Mouse (Mus musculus): ENCODE results near the gene Atp8a1. TPM values are rescaled to one million over a fixed set of nuclear protein-coding genes. Genes with fewer than 3 reads are reported as not detected.

The Atp8a1 gene
- polyA plus RNA-seq, 1 experiment from 2014 or later = 26.9 TPM

DNA sequence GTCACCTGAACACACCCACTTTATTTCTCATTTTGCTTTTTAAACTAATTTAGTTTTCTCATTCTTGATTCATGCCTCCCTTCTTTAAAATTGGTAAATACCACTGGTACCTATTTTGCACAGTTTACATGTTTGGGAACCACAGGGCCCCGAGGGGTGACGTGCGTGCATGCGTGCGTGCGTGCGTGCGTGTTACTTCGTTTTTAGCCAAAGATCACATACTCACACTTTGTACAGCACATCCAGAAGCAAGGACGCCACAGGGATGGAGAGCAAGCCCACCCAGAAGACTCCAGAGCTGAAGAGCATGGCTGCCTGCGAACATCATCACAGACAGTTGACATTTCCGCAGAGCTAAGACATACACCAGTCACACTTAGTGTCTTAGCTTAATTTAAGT is 216.0 kb downstream of the Atp8a1 start:
- DNase-seq (ENCODE audit: low spot score) = no peak
- WGBS = 94% methylated on average over 12 of the region's 12 CpGs
- H3K27me3 ChIP-seq (ENCODE audit: control insufficient read depth, insufficient read depth, low read length) = no peaks in the 10 kb centered on the region

DNA sequence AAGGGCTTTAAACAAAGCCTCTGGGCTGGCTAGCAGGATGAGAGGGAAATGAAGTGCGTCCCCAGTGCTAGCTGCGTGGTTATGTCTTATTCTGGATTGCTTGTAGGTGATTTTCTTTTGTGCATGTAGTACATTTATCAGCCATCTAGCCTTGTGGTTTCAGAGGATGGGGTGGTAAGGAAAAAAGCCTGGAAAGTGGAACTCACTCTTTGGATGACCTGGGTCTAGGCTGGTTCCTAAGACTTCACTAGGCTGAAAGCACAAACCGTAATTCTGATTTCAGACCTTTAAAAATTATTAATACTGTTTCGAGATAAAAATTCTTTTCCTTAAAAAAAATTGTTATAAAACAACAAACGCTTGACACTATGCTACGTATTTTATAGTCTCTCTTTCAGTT is 217.4 kb downstream of the Atp8a1 start:
- ATAC-seq (ENCODE audit: insufficient read depth, low FRiP score, low TSS enrichment) (no peak), DNase-seq (ENCODE audit: low spot score) (no peak)
- WGBS = 81% methylated on average over 6 of the region's 6 CpGs
- H3K27me3 ChIP-seq (ENCODE audit: control insufficient read depth, insufficient read depth, low read length) = no peaks in the 10 kb centered on the region
- no peak overlapping the region for H3K9ac ChIP-seq (ENCODE audit: low read length)
- no peak overlapping the region for H3K4me2 ChIP-seq (ENCODE audit: low read depth)
- peaks cover 13% of the 10 kb centered on the region for H3K4me1 ChIP-seq (ENCODE audit: control insufficient read depth, insufficient read depth, low read length)
- no peak overlapping the region for H3K4me3 ChIP-seq (ENCODE audit: low read depth, low read length)
- no peak overlapping the region for H3K27ac ChIP-seq (ENCODE audit: low read depth, low read length)
- no peaks in the 10 kb centered on the region for H3K9me3 ChIP-seq (ENCODE audit: control insufficient read depth, low read length)
- H3K36me3 ChIP-seq (ENCODE audit: control insufficient read depth, insufficient read depth, low read length) = no peaks in the 10 kb centered on the region

More for the DNA sequence above, 216.0 kb downstream of the Atp8a1 start:
- H3K9ac ChIP-seq (ENCODE audit: low read length) = no peak overlapping the region
- no peak overlapping the region for H3K4me3 ChIP-seq (ENCODE audit: low read depth, low read length)
- no peaks in the 10 kb centered on the region for H3K9me3 ChIP-seq (ENCODE audit: control insufficient read depth, low read length)
- H3K27ac ChIP-seq (ENCODE audit: low read depth, low read length) = no peak overlapping the region
- no peaks in the 10 kb centered on the region for H3K36me3 ChIP-seq (ENCODE audit: control insufficient read depth, insufficient read depth, low read length)
- H3K4me1 ChIP-seq (ENCODE audit: control insufficient read depth, insufficient read depth, low read length) = peaks cover 13% of the 10 kb centered on the region
- no peak for ATAC-seq (ENCODE audit: insufficient read depth, low FRiP score, low TSS enrichment)
- no peak overlapping the region for H3K4me2 ChIP-seq (ENCODE audit: low read depth)

DNA sequence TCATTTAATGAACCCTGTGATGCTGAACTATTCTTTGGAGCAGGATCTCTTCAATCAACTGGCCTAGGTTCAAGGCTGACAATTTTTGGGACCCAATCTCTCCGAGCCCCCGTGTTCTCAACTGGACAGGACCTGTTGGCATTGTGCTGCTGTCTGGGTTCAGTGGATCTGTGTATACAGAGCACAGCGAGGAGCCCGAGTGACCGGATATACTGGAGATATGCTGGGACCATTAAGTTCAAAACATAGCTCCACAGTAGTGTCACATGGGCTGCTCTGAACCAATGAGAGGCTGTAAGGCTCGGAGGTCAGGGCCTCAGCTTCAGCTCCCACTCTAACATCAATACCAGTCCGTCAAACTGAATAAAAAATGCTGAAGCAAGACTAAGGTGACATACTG is 217.8 kb downstream of the Atp8a1 start:
- 74% methylated on average over 7 of the region's 7 CpGs for WGBS
- Histone ChIP-seq H3K4me3 (ENCODE audit: low read depth, low read length) (no peak overlapping the region), H3K4me2 (ENCODE audit: low read depth) (no peak overlapping the region), H3K36me3 (ENCODE audit: control insufficient read depth, insufficient read depth, low read length) (no peaks in the 10 kb centered on the region), H3K9me3 (ENCODE audit: control insufficient read depth, low read length) (no peaks in the 10 kb centered on the region), H3K27ac (ENCODE audit: low read depth, low read length) (no peak overlapping the region), H3K9ac (ENCODE audit: low read length) (no peak overlapping the region), H3K27me3 (ENCODE audit: control insufficient read depth, insufficient read depth, low read length) (no peaks in the 10 kb centered on the region), H3K4me1 (ENCODE audit: control insufficient read depth, insufficient read depth, low read length) (peaks cover 10% of the 10 kb centered on the region)
- DNase-seq (ENCODE audit: low spot score) = no peak
- no peak for ATAC-seq (ENCODE audit: insufficient read depth, low FRiP score, low TSS enrichment)

DNA sequence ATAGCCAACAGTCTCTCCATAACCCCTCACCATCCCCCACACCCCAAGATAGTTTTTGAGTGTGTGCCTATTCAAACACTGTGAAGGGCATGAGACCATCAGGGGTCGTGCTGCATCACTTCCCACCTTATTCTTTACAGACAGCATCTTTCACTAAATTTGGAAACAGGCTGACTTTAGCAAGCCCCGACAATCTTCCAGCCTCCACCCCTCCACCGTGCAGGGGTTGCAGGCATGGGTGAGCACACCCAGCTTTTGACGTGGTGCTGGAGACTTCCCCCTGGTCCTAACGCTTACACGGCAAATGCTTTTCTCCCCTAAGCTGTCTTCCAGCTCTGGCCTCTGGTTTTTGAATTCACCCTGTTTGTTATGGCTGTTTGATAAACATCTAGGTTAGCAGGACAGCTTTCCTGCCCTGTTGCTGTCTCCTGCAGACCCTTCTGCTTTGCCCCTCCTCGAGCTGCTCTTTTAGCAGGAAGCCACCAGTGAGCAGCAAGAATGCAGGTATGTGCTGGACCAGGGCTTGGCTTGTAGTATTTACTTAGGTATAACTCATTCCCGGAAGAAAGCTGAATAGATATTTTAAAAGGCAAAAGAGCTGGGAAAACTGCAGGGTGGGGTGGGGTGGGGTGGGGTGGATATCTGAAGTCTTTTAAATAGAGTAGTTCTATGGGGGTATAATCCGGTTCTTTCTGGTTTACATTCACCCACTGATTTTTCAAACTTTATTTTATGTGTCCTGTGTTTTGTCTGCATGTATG is 218.9 kb downstream of the Atp8a1 start:
- WGBS = 76% methylated on average over 9 of the region's 9 CpGs

DNA sequence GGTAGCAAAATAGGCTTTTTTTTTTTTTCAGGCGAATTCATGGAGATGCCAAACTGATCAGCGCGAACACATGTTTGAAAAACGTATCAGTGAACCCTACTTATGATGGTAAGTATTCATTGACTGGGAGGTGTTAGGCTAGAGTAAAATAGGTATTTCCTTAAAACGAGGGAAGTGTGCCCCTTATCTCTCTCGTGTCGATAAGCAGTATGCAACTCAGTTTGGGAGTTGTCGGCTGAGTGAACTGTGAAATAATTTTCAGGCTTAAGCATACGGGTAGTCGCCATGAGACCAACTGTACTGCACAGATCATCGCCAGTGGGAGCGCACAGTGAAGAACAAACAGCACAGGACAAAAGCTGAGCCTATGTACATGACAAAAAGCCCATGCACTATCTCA is 226.0 kb downstream of the Atp8a1 start:
- Histone ChIP-seq H3K27ac (ENCODE audit: low read depth, low read length) (no peak overlapping the region), H3K4me2 (ENCODE audit: low read depth) (no peak overlapping the region), H3K9ac (ENCODE audit: low read length) (no peak overlapping the region), H3K4me1 (ENCODE audit: control insufficient read depth, insufficient read depth, low read length) (no peaks in the 10 kb centered on the region), H3K4me3 (ENCODE audit: low read depth, low read length) (no peak overlapping the region), H3K27me3 (ENCODE audit: control insufficient read depth, insufficient read depth, low read length) (no peaks in the 10 kb centered on the region), H3K9me3 (ENCODE audit: control insufficient read depth, low read length) (no peaks in the 10 kb centered on the region), H3K36me3 (ENCODE audit: control insufficient read depth, insufficient read depth, low read length) (no peaks in the 10 kb centered on the region)
- 92% methylated on average over 12 of the region's 12 CpGs for WGBS
- ATAC-seq (ENCODE audit: insufficient read depth, low FRiP score, low TSS enrichment) (no peak), DNase-seq (ENCODE audit: low spot score) (no peak)

More for the DNA sequence above, 218.9 kb downstream of the Atp8a1 start:
- no peaks in the 10 kb centered on the region for H3K9me3 ChIP-seq (ENCODE audit: control insufficient read depth, low read length)
- ATAC-seq (ENCODE audit: insufficient read depth, low FRiP score, low TSS enrichment) (no peak), DNase-seq (ENCODE audit: low spot score) (no peak)
- H3K4me1 ChIP-seq (ENCODE audit: control insufficient read depth, insufficient read depth, low read length) = no peaks in the 10 kb centered on the region
- no peak overlapping the region for H3K9ac ChIP-seq (ENCODE audit: low read length)
- no peaks in the 10 kb centered on the region for H3K36me3 ChIP-seq (ENCODE audit: control insufficient read depth, insufficient read depth, low read length)
- no peak overlapping the region for H3K4me2 ChIP-seq (ENCODE audit: low read depth)
- no peaks in the 10 kb centered on the region for H3K27me3 ChIP-seq (ENCODE audit: control insufficient read depth, insufficient read depth, low read length)
- H3K4me3 ChIP-seq (ENCODE audit: low read depth, low read length) = no peak overlapping the region
- no peak overlapping the region for H3K27ac ChIP-seq (ENCODE audit: low read depth, low read length)

DNA sequence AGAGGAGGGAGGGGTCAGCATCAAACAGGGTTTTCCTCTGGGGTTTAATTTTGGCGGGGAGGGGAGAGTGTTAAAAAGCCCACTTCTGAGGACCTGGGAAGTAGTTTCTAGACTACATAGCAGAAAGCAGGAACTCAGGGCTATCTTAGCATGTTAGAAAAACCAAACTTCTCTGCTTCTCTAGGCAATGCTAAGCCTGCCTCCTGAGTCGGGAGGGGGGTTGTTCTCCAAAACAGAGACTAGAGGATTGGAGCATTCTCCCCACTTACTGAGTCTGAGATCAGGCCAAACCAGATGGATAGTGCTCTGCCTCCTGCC is 237.8 kb downstream of the Atp8a1 start:
- no peak for DNase-seq (ENCODE audit: low spot score)

DNA sequence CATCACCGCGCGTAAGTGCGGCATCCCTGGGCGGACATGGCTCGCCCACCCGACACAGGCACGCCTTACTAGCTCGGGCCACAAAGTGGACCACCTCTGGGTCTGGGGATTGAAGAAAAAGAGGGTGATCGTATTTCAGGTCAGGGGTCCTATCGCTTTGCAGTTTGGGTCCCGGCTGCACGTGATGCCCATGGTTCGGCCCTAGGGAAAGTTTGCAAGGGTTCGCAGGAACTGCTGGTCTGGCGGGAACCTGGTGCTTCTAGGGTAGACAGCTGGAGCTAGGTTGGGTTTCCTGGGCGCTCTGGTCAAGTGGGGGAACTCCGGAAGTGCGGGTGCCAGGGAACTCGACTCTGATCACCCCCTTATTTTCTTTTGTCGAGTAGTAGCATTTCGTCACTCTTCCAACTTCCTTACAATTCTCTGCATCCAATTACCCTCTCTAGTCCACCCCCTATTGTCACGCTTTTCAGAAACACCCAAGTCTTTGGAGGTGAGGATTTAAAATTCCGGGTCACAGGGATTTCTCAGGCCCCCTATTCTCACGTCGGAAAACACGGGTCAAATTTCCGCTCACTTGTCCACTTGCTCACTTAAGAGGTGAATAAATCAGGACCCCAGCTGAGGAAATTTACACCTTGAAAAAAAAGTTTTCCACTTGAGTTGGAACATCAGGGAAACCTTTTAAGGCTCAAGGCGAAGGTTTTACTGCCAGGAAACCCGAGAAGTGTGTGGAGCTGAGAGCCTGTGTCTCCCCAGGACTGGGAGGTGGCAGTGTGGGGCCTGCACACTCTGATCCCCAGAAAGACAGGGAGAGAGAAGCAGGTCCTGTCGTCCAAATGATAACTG is 238.3 kb downstream of the Atp8a1 start:
- Histone ChIP-seq H3K9ac (ENCODE audit: low read length) (peak overlapping the region; percentile 60), H3K27ac (ENCODE audit: low read depth, low read length) (no peak overlapping the region), H3K9me3 (ENCODE audit: control insufficient read depth, low read length) (no peaks in the 10 kb centered on the region), H3K27me3 (ENCODE audit: control insufficient read depth, insufficient read depth, low read length) (peaks cover 40% of the 10 kb centered on the region), H3K4me2 (ENCODE audit: low read depth) (peak overlapping the region; percentile 89), H3K4me1 (ENCODE audit: control insufficient read depth, insufficient read depth, low read length) (peaks cover 5% of the 10 kb centered on the region), H3K4me3 (ENCODE audit: low read depth, low read length) (peak overlapping the region; percentile 57), H3K36me3 (ENCODE audit: control insufficient read depth, insufficient read depth, low read length) (no peaks in the 10 kb centered on the region)
- ATAC-seq (ENCODE audit: insufficient read depth, low FRiP score, low TSS enrichment) (no peak), DNase-seq (ENCODE audit: low spot score) (no peak)
- WGBS = 1% methylated on average over 31 of the region's 31 CpGs

More for the DNA sequence above, 237.8 kb downstream of the Atp8a1 start:
- Histone ChIP-seq H3K4me3 (ENCODE audit: low read depth, low read length) (peak overlapping the region; percentile 57), H3K4me2 (ENCODE audit: low read depth) (peak overlapping the region; percentile 22), H3K27me3 (ENCODE audit: control insufficient read depth, insufficient read depth, low read length) (peaks cover 40% of the 10 kb centered on the region), H3K4me1 (ENCODE audit: control insufficient read depth, insufficient read depth, low read length) (peaks cover 5% of the 10 kb centered on the region), H3K9ac (ENCODE audit: low read length) (no peak overlapping the region), H3K27ac (ENCODE audit: low read depth, low read length) (no peak overlapping the region), H3K36me3 (ENCODE audit: control insufficient read depth, insufficient read depth, low read length) (no peaks in the 10 kb centered on the region), H3K9me3 (ENCODE audit: control insufficient read depth, low read length) (no peaks in the 10 kb centered on the region)
- WGBS = 5% methylated on average over 2 of the region's 2 CpGs
- no peak for ATAC-seq (ENCODE audit: insufficient read depth, low FRiP score, low TSS enrichment)

DNA sequence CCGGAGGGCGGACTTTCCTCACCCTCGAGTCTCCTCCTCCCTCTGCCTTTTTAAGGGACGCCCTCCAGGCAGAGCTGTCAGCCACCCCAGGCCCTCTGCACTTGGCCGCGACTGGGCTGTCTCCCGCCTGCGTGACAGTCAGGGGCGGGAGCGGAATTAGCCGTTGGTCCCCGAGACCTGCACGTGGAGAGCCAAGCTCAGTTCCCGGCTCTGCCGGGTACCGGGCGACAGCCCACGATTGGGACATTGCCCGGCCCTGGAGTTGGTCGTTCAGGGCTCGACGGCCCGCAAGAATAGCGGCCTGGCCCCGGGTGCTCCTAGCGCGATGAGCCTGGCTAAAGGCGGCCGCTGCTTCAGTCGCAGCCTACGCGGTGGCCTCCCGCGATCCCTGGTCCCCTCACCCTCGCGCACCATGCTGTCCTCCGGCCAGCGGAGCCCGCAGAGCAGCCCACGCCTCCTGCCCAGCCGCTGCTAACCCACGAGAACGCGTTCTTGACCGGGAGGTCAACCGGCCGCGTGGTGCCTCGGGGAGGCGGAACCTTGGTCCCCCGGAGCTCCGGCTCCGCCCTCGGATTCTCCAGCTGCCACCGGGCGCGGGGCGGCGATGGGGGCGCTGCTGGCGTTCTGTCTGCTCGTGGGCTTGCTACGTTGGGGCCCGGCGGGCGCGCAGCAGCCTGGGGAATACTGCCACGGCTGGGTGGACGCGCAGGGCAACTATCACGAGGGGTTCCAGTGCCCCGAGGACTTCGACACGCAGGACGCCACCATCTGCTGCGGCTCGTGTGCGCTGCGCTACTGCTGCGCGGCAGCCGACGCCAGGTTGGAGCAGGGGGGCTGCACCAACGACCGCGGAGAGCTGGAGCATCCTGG is 239.2 kb downstream of the Atp8a1 start, which contains the start of gene Shisa3:
Gene Shisa3 (plus strand): TSS at position 79 of the 870 bp plus-strand sequence.
- H3K4me2 ChIP-seq (ENCODE audit: low read depth) = peak within 1 kb of the TSS; percentile 89
- H3K9ac ChIP-seq (ENCODE audit: low read length) = peak within 1 kb of the TSS; percentile 60
- no peaks in the 10 kb centered on the region for H3K36me3 ChIP-seq (ENCODE audit: control insufficient read depth, insufficient read depth, low read length)
- peak within 1 kb of the TSS; percentile 57 for H3K4me3 ChIP-seq (ENCODE audit: low read depth, low read length)
- ATAC-seq (ENCODE audit: insufficient read depth, low FRiP score, low TSS enrichment) (peak; percentile 66), DNase-seq (ENCODE audit: low spot score) (peak; percentile 72)
- H3K9me3 ChIP-seq (ENCODE audit: control insufficient read depth, low read length) = no peaks in the 10 kb centered on the region
- peaks cover 40% of the 10 kb centered on the region for H3K27me3 ChIP-seq (ENCODE audit: control insufficient read depth, insufficient read depth, low read length)
- WGBS = under 1% methylated on average over 81 of the region's 86 CpGs
- H3K4me1 ChIP-seq (ENCODE audit: control insufficient read depth, insufficient read depth, low read length) = peaks cover 5% of the 10 kb centered on the region
- no peak within 1 kb of the TSS for H3K27ac ChIP-seq (ENCODE audit: low read depth, low read length)

All from neural tube, embryonic 11.5 days (tissue).